ENCODE assay signal across 11 mouse cellular contexts in the genomic region with DNA sequence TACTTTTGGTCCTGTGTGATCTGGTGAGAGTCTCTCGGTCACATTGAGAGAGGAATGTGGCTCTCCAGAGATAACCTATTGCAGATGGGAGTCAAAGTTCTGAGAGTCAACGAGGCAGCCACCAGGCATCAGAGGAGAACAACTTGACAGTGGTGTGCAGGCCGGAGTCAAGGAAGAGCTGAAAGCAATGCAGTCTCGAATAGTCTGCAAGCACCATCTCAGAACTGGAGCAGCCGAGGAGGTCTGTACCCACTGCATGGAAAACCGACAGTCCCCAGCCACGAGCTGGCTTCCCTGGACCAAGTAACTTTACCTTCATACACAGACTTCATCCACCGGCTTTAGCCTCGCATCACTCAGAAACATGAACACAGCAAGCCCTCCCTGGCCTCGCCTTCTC. TPM values are rescaled to one million over a fixed set of nuclear protein-coding genes. Genes with fewer than 3 reads are reported as not detected.
DNase-seq lines count a peak whose midpoint lies in the region; ATAC-seq and TF ChIP-seq lines count a peak whose summit lies in the region.
"Had no signal": no experiment of that assay in that cellular context is flagged by ENCODE, and none has a peak within 500 bp of the region (broad histone marks: within the 10 kb centered on the region; RNA-seq: fewer than 3 reads in every experiment).

No protein-coding gene starts in this region.

- H3K27ac ChIP-seq in testis, adult 2 months (ENCODE audit: control insufficient read depth, insufficient read depth, low read depth, low read length) = no peak overlapping the region
- H3K27ac ChIP-seq in forebrain, embryonic 15.5 days (replicated peaks) = no peak overlapping the region
- no peak overlapping the region for H3K27ac ChIP-seq in liver, embryonic 13.5 days
- H3K27ac ChIP-seq in stomach, postnatal 0 days (replicated peaks) = no peak overlapping the region

- peaks cover 9% of the 10 kb centered on the region for H3K4me1 ChIP-seq in testis, adult 2 months (ENCODE audit: control insufficient read depth, insufficient read depth, low read length)
- peaks cover 24% of the 10 kb centered on the region for H3K4me1 ChIP-seq in forebrain, embryonic 15.5 days
- H3K4me1 ChIP-seq in liver, embryonic 13.5 days (replicated peaks) = peaks cover 32% of the 10 kb centered on the region
- peaks cover 4% of the 10 kb centered on the region; the same call in 1 of the 2 replicates for H3K4me1 ChIP-seq in stomach, postnatal 0 days (replicated peaks; ENCODE audit: control insufficient read depth, insufficient read depth)

- peaks cover 4% of the 10 kb centered on the region for H3K36me3 ChIP-seq in testis, adult 2 months (ENCODE audit: control insufficient read depth, insufficient read depth, low read length)
- H3K36me3 ChIP-seq in forebrain, embryonic 15.5 days = peaks cover 31% of the 10 kb centered on the region
- peaks cover 53% of the 10 kb centered on the region for H3K36me3 ChIP-seq in liver, embryonic 13.5 days
- H3K36me3 ChIP-seq in stomach, postnatal 0 days (ENCODE audit: control insufficient read depth, insufficient read depth, low read length) = peaks cover 9% of the 10 kb centered on the region

- no peak for TF ChIP-seq CTCF in testis, adult 2 months (IDR thresholded peaks at IDR 0.05; ENCODE audit: control insufficient read depth, insufficient read depth, insufficient replicate concordance, low read depth, low read length)
- no peak for TF ChIP-seq CTCF in stomach, postnatal 0 days (IDR thresholded peaks at IDR 0.05; ENCODE audit: low read depth)

- TF ChIP-seq POLR2A in testis, adult 2 months (IDR thresholded peaks at IDR 0.05; ENCODE audit: control insufficient read depth, low read depth, low read length) = no peak

- no peak for TF ChIP-seq EP300 in stomach, postnatal 0 days (optimal IDR thresholded peaks at IDR 0.05)

- DNase-seq in testis, postnatal 14 days (ENCODE audit: low spot score) = no peak
- no peak for DNase-seq in liver, embryonic 13.5 days
- DNase-seq in stomach, postnatal 0 days (ENCODE audit: low spot score) = no peak
- no peak for DNase-seq in cerebellum, postnatal 10 days
- no peak for DNase-seq in gastrocnemius, postnatal 36 days
- DNase-seq: adrenal gland, adult 8-10 months had no signal

- WGBS in forebrain, embryonic 15.5 days = 79% methylated on average over 10 of the region's 10 CpGs
- 71% methylated on average over 10 of the region's 10 CpGs for WGBS in liver, embryonic 13.5 days (ENCODE audit: insufficient replicate concordance)
- WGBS in stomach, postnatal 0 days = 59% methylated on average over 10 of the region's 10 CpGs

- intact Hi-C loops in gastrocnemius, postnatal 36 days (cut with DNase I) = no loop called here

- H3K9ac ChIP-seq in forebrain, embryonic 15.5 days (replicated peaks) = peak overlapping the region; percentile 79
- H3K9ac ChIP-seq in liver, embryonic 13.5 days = peak overlapping the region; percentile 99
- peak overlapping the region; percentile 84 for H3K9ac ChIP-seq in stomach, postnatal 0 days (ENCODE audit: low read length)

- ATAC-seq in forebrain, embryonic 15.5 days (replicated peaks) = no peak
- ATAC-seq in liver, embryonic 13.5 days (ENCODE audit: low read depth) = no peak
- ATAC-seq in stomach, postnatal 0 days (ENCODE audit: low FRiP score, low TSS enrichment) = no peak
- no peak for ATAC-seq in monocyte, adult 5-6 weeks (replicated peaks; ENCODE audit: insufficient number of reproducible peaks, low FRiP score, low TSS enrichment, poor library complexity, severe bottlenecking)

- H3K9me3 ChIP-seq in forebrain, embryonic 15.5 days = no peaks in the 10 kb centered on the region
- H3K9me3 ChIP-seq in liver, embryonic 13.5 days (replicated peaks) = no peaks in the 10 kb centered on the region
- H3K9me3 ChIP-seq in stomach, postnatal 0 days (ENCODE audit: control insufficient read depth, low read length) = no peaks in the 10 kb centered on the region

- H3K4me3 ChIP-seq in testis, adult 2 months (ENCODE audit: control insufficient read depth, low read depth, low read length) = peak overlapping the region; percentile 99
- peak overlapping the region; percentile 82 for H3K4me3 ChIP-seq in forebrain, embryonic 15.5 days
- H3K4me3 ChIP-seq in liver, embryonic 13.5 days (replicated peaks) = peak overlapping the region; percentile 96
- peak overlapping the region; percentile 76; the same call in 1 of the 2 replicates for H3K4me3 ChIP-seq in stomach, postnatal 0 days (ENCODE audit: low read depth, low read length)

- no peaks in the 10 kb centered on the region for H3K27me3 ChIP-seq in testis, adult 2 months (ENCODE audit: control insufficient read depth, insufficient read depth, low read length)
- H3K27me3 ChIP-seq in forebrain, embryonic 15.5 days = no peaks in the 10 kb centered on the region
- H3K27me3 ChIP-seq in liver, embryonic 13.5 days = no peaks in the 10 kb centered on the region
- H3K27me3 ChIP-seq in stomach, postnatal 0 days (ENCODE audit: control insufficient read depth, insufficient read depth, low read length) = no peaks in the 10 kb centered on the region

- peak overlapping the region; percentile 67; the same call in 1 of the 2 replicates for H3K4me2 ChIP-seq in forebrain, embryonic 15.5 days (replicated peaks)
- peak overlapping the region; percentile 84 for H3K4me2 ChIP-seq in liver, embryonic 13.5 days
- H3K4me2 ChIP-seq in stomach, postnatal 0 days (replicated peaks; ENCODE audit: low read depth) = peak overlapping the region; percentile 64

RNA-seq across cellular contexts. Expression of gene Paxip1, which starts 1.9 kb away (rescaled TPM):
- 33.4 and 34.8 TPM in 2 replicates for polyA plus RNA-seq in testis, adult 2 months (2012; rRNA removed)
- polyA plus RNA-seq in forebrain, embryonic 15.5 days (2015; fragmentation: Nextera tagmentation; extraction: Ambion mirVana) = 30.8 and 31.4 TPM in 2 replicates
- polyA plus RNA-seq in liver, embryonic 13.5 days (2015; fragmentation: Nextera tagmentation; extraction: Ambion mirVana) = 16.9 and 23.6 TPM in 2 replicates
- polyA plus RNA-seq in stomach, postnatal 0 days (2015; fragmentation: Nextera tagmentation; extraction: Ambion mirVana) = 7.9 and 9.3 TPM in 2 replicates
- total RNA-seq in monocyte, adult 5-6 weeks (2017) = 20.1 to 24.7 TPM (median 24.5 TPM) in 3 replicates
- 10 to 100 TPM in 1 of 2 experiments, 1 to 10 TPM in 1; 9.5 to 11.0 TPM for total RNA-seq in gastrocnemius, postnatal 36 days (2021)

RNA-seq across cellular contexts. Expression of gene Htr5a, which starts 52.4 kb away (rescaled TPM):
- polyA plus RNA-seq in testis, adult 2 months (2012; rRNA removed) = not detected in 2 replicates
- polyA plus RNA-seq in forebrain, embryonic 15.5 days (2015; fragmentation: Nextera tagmentation; extraction: Ambion mirVana) = 0.66 and 0.72 TPM in 2 replicates
- not detected in 2 replicates for polyA plus RNA-seq in liver, embryonic 13.5 days (2015; fragmentation: Nextera tagmentation; extraction: Ambion mirVana)
- not detected in 2 replicates for polyA plus RNA-seq in stomach, postnatal 0 days (2015; fragmentation: Nextera tagmentation; extraction: Ambion mirVana)
- not detected in 3 replicates for total RNA-seq in monocyte, adult 5-6 weeks (2017)
- not detected for total RNA-seq in gastrocnemius, postnatal 36 days (2021)
- total RNA-seq: adrenal gland, adult 8-10 months; neutrophil, adult 5-6 weeks had no signal
- polyA plus RNA-seq: gonadal fat pad, adult 2 months had no signal
